Mouse (Mus musculus) kidney, embryonic 15.5 days (tissue): Measurements from ENCODE around the gene Gprc5d. TPM values are rescaled to one million over a fixed set of nuclear protein-coding genes. Genes with fewer than 3 reads are reported as not detected.
A peak's percentile ranks its signal among the peaks of the same experiment; 100 is the strongest.

ENCODE experiments used
- ATAC-seq: fragments of 200-750 bp; cut with Nextera tagmentation; replicated peaks from 2 replicates; pipeline ENCODE4 v1.8.0; 2017; ENCODE audit warnings: moderate TSS enrichment; ENCODE audit not compliant: low FRiP score
- H3K27ac ChIP-seq: fragments of 300-500 bp; sonication (generic); 2 replicates; pipeline ENCODE4 v1.5.1; 2015; ENCODE audit warnings: mild to moderate bottlenecking, inconsistent platforms
- H3K27me3 ChIP-seq: fragments of 300-500 bp; sonication (generic); 2 replicates; pipeline ENCODE4 v1.6.1; 2015; ENCODE audit warnings: inconsistent platforms
- H3K36me3 ChIP-seq: fragments of 300-500 bp; sonication (generic); 2 replicates; pipeline ENCODE4 v1.6.1; 2015; ENCODE audit warnings: inconsistent platforms
- H3K4me1 ChIP-seq: fragments of 300-500 bp; sonication (generic); 2 replicates; pipeline ENCODE4 v1.6.1; 2015; ENCODE audit warnings: inconsistent platforms
- H3K4me2 ChIP-seq: fragments of 300-500 bp; sonication (generic); 2 replicates; pipeline ENCODE4 v1.6.1; 2015; ENCODE audit warnings: moderate library complexity, mild to moderate bottlenecking, inconsistent platforms
- H3K4me3 ChIP-seq: fragments of 300-500 bp; sonication (generic); replicated peaks from 2 replicates; pipeline ENCODE4 v1.5.1; 2015; ENCODE audit warnings: mild to moderate bottlenecking, inconsistent platforms
- H3K9ac ChIP-seq: fragments of 300-500 bp; sonication (generic); 2 replicates; pipeline ENCODE4 v1.6.1; 2015; ENCODE audit warnings: mild to moderate bottlenecking, inconsistent platforms
- H3K9me3 ChIP-seq: fragments of 300-500 bp; sonication (generic); replicated peaks from 2 replicates; pipeline ENCODE4 v1.6.1; 2016; ENCODE audit warnings: inconsistent platforms
- WGBS: fragments of 180-500 bp; shearing (Covaris S2); methylation state at CpG from one replicate; pipeline ENCODE4 v1.1.7; 2015; ENCODE audit warnings: mixed read lengths; 5-methylcytosine and 5-hydroxymethylcytosine counted together
- polyA plus RNA-seq: library from polyadenylated mRNA; unstranded; fragments of >200 nt; fragmentation: Nextera tagmentation; extraction: Ambion mirVana; gene quantifications from 2 replicates; pipeline ENCODE4 v1.2.1, GENCODE M21; 2015

Gene Gprc5d
- polyA plus RNA-seq, 1 experiment from 2014 or later = not detected

DNA sequence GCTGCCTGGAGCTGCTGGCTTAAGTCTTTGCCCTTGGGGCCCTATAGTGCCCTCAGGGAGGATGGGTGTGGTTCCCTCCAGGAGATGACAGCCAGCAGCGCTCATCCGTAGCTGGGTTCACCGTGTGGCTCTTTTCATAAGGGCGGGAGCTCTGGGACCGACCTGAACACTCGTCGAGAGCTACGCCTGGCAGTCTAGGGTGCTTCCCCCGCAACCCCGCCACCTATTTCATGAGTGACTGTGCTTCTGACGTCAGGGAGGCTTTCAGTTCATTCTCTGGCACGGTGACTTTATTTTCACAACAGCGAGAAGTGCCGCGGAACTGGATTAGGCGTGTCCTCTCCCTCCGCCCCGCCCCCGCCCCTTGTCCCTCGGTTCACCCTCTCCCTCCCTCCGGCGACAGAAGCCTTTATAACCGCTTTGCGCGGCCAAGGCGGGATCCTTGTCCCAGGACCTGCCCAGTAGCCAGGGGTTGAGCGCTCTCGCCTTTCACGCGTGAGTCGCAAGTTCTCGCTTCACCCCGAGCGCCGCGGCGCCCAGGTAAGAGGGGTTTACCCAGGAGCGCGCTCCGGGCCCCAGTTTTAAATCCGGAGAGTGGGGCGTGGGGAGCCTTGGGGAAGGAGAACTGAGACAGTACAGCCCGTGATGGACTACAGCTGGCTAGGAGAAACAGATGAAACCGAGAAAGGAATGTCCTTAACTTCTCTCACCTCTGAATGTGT is 52.7 kb downstream of the Gprc5d start, which contains the start of gene Gprc5a:
Gene Gprc5a (plus strand): TSS at position 416 of the 722 bp plus-strand sequence.
- Histone ChIP-seq H3K27me3 (no peaks in the 10 kb centered on the region), H3K4me3 (peak within 1 kb of the TSS; percentile 55), H3K9me3 (no peaks in the 10 kb centered on the region), H3K9ac (peak within 1 kb of the TSS; percentile 55), H3K27ac (peak within 1 kb of the TSS; percentile 45), H3K4me2 (peak within 1 kb of the TSS; percentile 79), H3K36me3 (no peaks in the 10 kb centered on the region), H3K4me1 (peaks cover 31% of the 10 kb centered on the region)
- WGBS = under 1% methylated on average over 44 of the region's 44 CpGs
- peak; percentile 85 for ATAC-seq

- WGBS = 67% methylated on average over 12 of the region's 12 CpGs
- peak overlapping the region; percentile 79 for H3K4me2 ChIP-seq
- ATAC-seq = no peak
These were observed 53.5 kb downstream of the Gprc5d start for GRCm38 (mm10) chr6:135064621-135065020.

GRCm38 (mm10) chr6:135060728-135061127 is 57.4 kb downstream of the Gprc5d start:
- H3K27ac ChIP-seq = no peak overlapping the region
- H3K27me3 ChIP-seq = no peaks in the 10 kb centered on the region
- no peaks in the 10 kb centered on the region for H3K36me3 ChIP-seq
- no peak overlapping the region for H3K9ac ChIP-seq
- ATAC-seq = no peak
- no peaks in the 10 kb centered on the region for H3K9me3 ChIP-seq
- H3K4me3 ChIP-seq = no peak overlapping the region
- no peak overlapping the region for H3K4me2 ChIP-seq
- WGBS = 93% methylated on average over 4 of the region's 4 CpGs
- H3K4me1 ChIP-seq = peaks cover 18% of the 10 kb centered on the region

More at GRCm38 (mm10) chr6:135064621-135065020, 53.5 kb downstream of the Gprc5d start:
- Histone ChIP-seq H3K27me3 (no peaks in the 10 kb centered on the region), H3K9me3 (no peaks in the 10 kb centered on the region), H3K4me1 (peaks cover 31% of the 10 kb centered on the region), H3K4me3 (peak overlapping the region; percentile 55; the same call in 1 of the 2 replicates), H3K9ac (no peak overlapping the region), H3K27ac (peak overlapping the region; percentile 45), H3K36me3 (no peaks in the 10 kb centered on the region)

Other genes starting within 250 kb of the Gprc5d start
- 11.0 and 12.3 TPM in 2 replicates for gene Gpr19, start 219.7 kb downstream of the Gprc5d start, polyA plus RNA-seq
- gene Cdkn1b, start 197.9 kb downstream of the Gprc5d start, polyA plus RNA-seq = 15.9 and 17.6 TPM in 2 replicates
- 3.9 and 4.6 TPM in 2 replicates for gene Apold1, start 136.6 kb downstream of the Gprc5d start, polyA plus RNA-seq
- 118 and 120 TPM in 2 replicates for gene Ddx47, start 106.7 kb downstream of the Gprc5d start, polyA plus RNA-seq
- gene Gprc5a, start 52.6 kb downstream of the Gprc5d start, polyA plus RNA-seq = 13.8 and 14.0 TPM in 2 replicates
- 35.5 and 37.4 TPM in 2 replicates for gene Fam234b, start 79.7 kb upstream of the Gprc5d start, polyA plus RNA-seq
- 27.1 and 28.0 TPM in 2 replicates for gene Hebp1, start 79.7 kb upstream of the Gprc5d start, polyA plus RNA-seq
- gene Gsg1, start 136.1 kb upstream of the Gprc5d start, polyA plus RNA-seq = 0.63 and 0.71 TPM in 2 replicates
- 0.16 and 0.17 TPM in 2 replicates for gene Pbp2, start 192.1 kb upstream of the Gprc5d start, polyA plus RNA-seq
- 54.3 and 60.3 TPM in 2 replicates for gene Emp1, start 244.3 kb upstream of the Gprc5d start, polyA plus RNA-seq